Mouse (Mus musculus) testis, adult 2 months (tissue): ENCODE results near the gene Pim2. TPM values are rescaled to one million over a fixed set of nuclear protein-coding genes. Genes with fewer than 3 reads are reported as not detected.

Experiments used
- H3K27ac ChIP-seq: fragments of 200-500 bp; 2 replicates; pipeline ENCODE4 v1.5.1; 2012; ENCODE audit warnings: low read depth, low read length; ENCODE audit not compliant: control insufficient read depth, insufficient read depth
- H3K27me3 ChIP-seq: fragments of 200-500 bp; 2 replicates; pipeline ENCODE4 v1.6.1; 2012; ENCODE audit warnings: mild to moderate bottlenecking, low read length, moderate library complexity; ENCODE audit not compliant: control insufficient read depth, insufficient read depth
- H3K36me3 ChIP-seq: fragments of 200-500 bp; 2 replicates; pipeline ENCODE4 v1.6.1; 2012; ENCODE audit warnings: mild to moderate bottlenecking, low read length; ENCODE audit not compliant: control insufficient read depth, insufficient read depth
- H3K4me1 ChIP-seq: fragments of 200-500 bp; 2 replicates; pipeline ENCODE4 v1.6.1; 2012; ENCODE audit warnings: low read length; ENCODE audit not compliant: control insufficient read depth, insufficient read depth
- H3K4me3 ChIP-seq: fragments of 200-500 bp; 2 replicates; pipeline ENCODE4 v1.5.1; 2012; ENCODE audit warnings: low read depth, mild to moderate bottlenecking, low read length, moderate library complexity, mixed read lengths; ENCODE audit not compliant: control insufficient read depth
- CTCF ChIP-seq: fragments of 200-500 bp; IDR thresholded peaks from 2 replicates; pipeline ENCODE4 v1.5.1; 2012; ENCODE audit warnings: low read depth, mild to moderate bottlenecking, inconsistent platforms, low read length, moderate library complexity; ENCODE audit not compliant: control insufficient read depth, insufficient read depth, insufficient replicate concordance
- POLR2A ChIP-seq: fragments of 200-500 bp; IDR thresholded peaks from 2 replicates; pipeline ENCODE4 v1.6.1; 2012; ENCODE audit warnings: low read depth, mild to moderate bottlenecking, inconsistent platforms, low read length, moderate library complexity; ENCODE audit not compliant: control insufficient read depth
- polyA plus RNA-seq: library from polyadenylated mRNA; depleted of rRNA; stranded (reverse); fragments of >200 nt; gene quantifications from 2 replicates; pipeline ENCODE4 v1.2.3, GENCODE M21; 2012

The Pim2 gene
- polyA plus RNA-seq, 1 experiment, result 4.6 TPM

GRCm38 (mm10) chrX:7859191-7859753 lies 18.8 kb upstream of the Pim2 start:
- Histone ChIP-seq H3K27ac (no peak overlapping the region), H3K36me3 (no peaks in the 10 kb centered on the region)
- TF ChIP-seq CTCF, result no peak
- TF ChIP-seq POLR2A, result no peak

GRCm38 (mm10) chrX:7863181-7863580 lies 14.9 kb upstream of the Pim2 start:
- Histone ChIP-seq H3K27me3 (no peaks in the 10 kb centered on the region), H3K4me3 (no peak overlapping the region), H3K36me3 (no peaks in the 10 kb centered on the region), H3K4me1 (no peaks in the 10 kb centered on the region), H3K27ac (no peak overlapping the region)
- TF ChIP-seq CTCF (no peak), POLR2A (no peak)

More at GRCm38 (mm10) chrX:7859191-7859753, 18.8 kb upstream of the Pim2 start:
- Histone ChIP-seq H3K4me1 (no peaks in the 10 kb centered on the region), H3K27me3 (no peaks in the 10 kb centered on the region), H3K4me3 (no peak overlapping the region)

GRCm38 (mm10) chrX:7864551-7864950 lies 13.5 kb upstream of the Pim2 start:
- Histone ChIP-seq H3K4me1 (no peaks in the 10 kb centered on the region), H3K27me3 (no peaks in the 10 kb centered on the region), H3K36me3 (no peaks in the 10 kb centered on the region), H3K27ac (no peak overlapping the region), H3K4me3 (no peak overlapping the region)
- TF ChIP-seq CTCF, result no peak
- no peak for TF ChIP-seq POLR2A

- H3K27me3 ChIP-seq, result no peaks in the 10 kb centered on the region
- no peak for TF ChIP-seq POLR2A
- no peak overlapping the region for H3K27ac ChIP-seq
- H3K4me1 ChIP-seq, result no peaks in the 10 kb centered on the region
- H3K4me3 ChIP-seq, result no peak overlapping the region
- no peaks in the 10 kb centered on the region for H3K36me3 ChIP-seq
These were observed 12.7 kb upstream of the Pim2 start for GRCm38 (mm10) chrX:7865343-7865742.

- no peak overlapping the region for H3K27ac ChIP-seq
- no peaks in the 10 kb centered on the region for H3K27me3 ChIP-seq
- no peaks in the 10 kb centered on the region for H3K4me1 ChIP-seq
- H3K4me3 ChIP-seq, result no peak overlapping the region
- no peaks in the 10 kb centered on the region for H3K36me3 ChIP-seq
- no peak for TF ChIP-seq CTCF
- no peak for TF ChIP-seq POLR2A
These were observed 12.3 kb upstream of the Pim2 start for GRCm38 (mm10) chrX:7865786-7866185.

- H3K27ac ChIP-seq, result no peak overlapping the region
- no peaks in the 10 kb centered on the region for H3K36me3 ChIP-seq
- H3K4me1 ChIP-seq, result no peaks in the 10 kb centered on the region
- no peak for TF ChIP-seq POLR2A
- no peak for TF ChIP-seq CTCF
- no peak overlapping the region for H3K4me3 ChIP-seq
- H3K27me3 ChIP-seq, result no peaks in the 10 kb centered on the region
These were observed 10.9 kb upstream of the Pim2 start for GRCm38 (mm10) chrX:7867141-7867540.

- Histone ChIP-seq H3K4me1 (no peaks in the 10 kb centered on the region; the same call in 1 of the 2 replicates), H3K27ac (no peak overlapping the region), H3K36me3 (no peaks in the 10 kb centered on the region), H3K4me3 (no peak overlapping the region), H3K27me3 (no peaks in the 10 kb centered on the region)
- TF ChIP-seq CTCF (no peak), POLR2A (no peak)
These were observed 9.6 kb upstream of the Pim2 start for GRCm38 (mm10) chrX:7868506-7868905.

GRCm38 (mm10) chrX:7869826-7870225 lies 8.2 kb upstream of the Pim2 start:
- no peak overlapping the region for H3K4me3 ChIP-seq
- no peak for TF ChIP-seq POLR2A
- TF ChIP-seq CTCF, result no peak
- H3K27me3 ChIP-seq, result no peaks in the 10 kb centered on the region
- no peaks in the 10 kb centered on the region; the same call in 1 of the 2 replicates for H3K4me1 ChIP-seq
- H3K36me3 ChIP-seq, result no peaks in the 10 kb centered on the region
- H3K27ac ChIP-seq, result no peak overlapping the region
